Mouse (Mus musculus) cerebellum, adult 11-12 months (tissue): Measurements from ENCODE around the gene Rbpms2.

ENCODE experiments used
- DNase-seq: peaks from one replicate; pipeline ENCODE4 v3.0.0; 2022

Gene Rbpms2

GRCm38 (mm10) chr9:65702286-65702685 lies 72.8 kb downstream of the Rbpms2 start:
- DNase-seq: no peak

- DNase-seq: no peak
These were observed 73.8 kb downstream of the Rbpms2 start for GRCm38 (mm10) chr9:65703241-65703640.

DNA sequence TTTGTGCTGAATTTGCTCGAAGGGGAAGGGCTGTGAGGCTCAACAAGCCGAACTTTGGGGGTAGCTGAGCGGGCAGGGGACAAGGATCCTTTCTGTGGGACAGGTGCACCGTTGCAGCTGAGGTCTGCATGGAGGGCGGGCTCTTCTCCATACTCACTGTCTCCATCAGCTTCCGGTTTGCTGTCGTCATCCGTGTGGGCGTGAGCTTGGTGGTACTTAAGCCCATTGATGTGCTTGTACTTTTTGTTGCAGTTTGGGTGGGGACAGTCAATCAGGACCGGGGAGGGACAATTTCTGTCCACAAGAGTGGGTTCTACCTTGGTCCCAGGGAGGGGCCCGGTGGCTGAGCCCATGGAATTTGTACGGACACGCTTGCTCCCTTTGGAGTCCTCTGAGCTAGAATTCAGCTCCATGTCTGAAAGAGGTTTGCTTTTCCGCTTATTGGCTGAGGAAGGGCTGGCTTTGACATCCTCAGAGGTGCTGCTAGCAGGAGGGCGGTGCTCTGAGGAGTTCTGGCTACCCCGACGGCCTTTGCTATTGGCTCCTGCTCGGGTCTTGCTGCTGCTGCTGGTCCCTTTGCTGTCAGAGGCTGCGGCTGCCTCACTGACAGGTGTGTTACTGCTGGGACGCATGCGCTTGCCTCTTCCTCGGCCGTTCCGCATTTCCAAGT lies 74.6 kb downstream of the Rbpms2 start:
- no peak for DNase-seq
